Mouse (Mus musculus) kidney, postnatal 0 days (tissue): Measurements from ENCODE around the gene Ccdc157. TPM values are rescaled to one million over a fixed set of nuclear protein-coding genes. Genes with fewer than 3 reads are reported as not detected.
A peak's percentile ranks its signal among the peaks of the same experiment; 100 is the strongest.

Source experiments
- ATAC-seq: fragments of 200-750 bp; cut with Nextera tagmentation; replicated peaks from 2 replicates; pipeline ENCODE4 v1.8.0; 2017; ENCODE audit warnings: low read depth, moderate number of reproducible peaks, moderate TSS enrichment, moderate library complexity; ENCODE audit not compliant: low FRiP score
- DNase-seq: peaks from one replicate; pipeline ENCODE4 v3.0.0-alpha.2; 2016; ENCODE audit warnings: low spot score
- H3K27ac ChIP-seq: fragments of 300-500 bp; sonication (generic); 2 replicates; pipeline ENCODE4 v1.5.1; 2014; ENCODE audit warnings: mild to moderate bottlenecking
- H3K27me3 ChIP-seq: fragments of 300-500 bp; sonication (generic); 2 replicates; pipeline ENCODE4 v1.6.1; 2014; ENCODE audit warnings: low read length, mixed read lengths; ENCODE audit not compliant: insufficient read depth
- H3K36me3 ChIP-seq: fragments of 300-500 bp; sonication (generic); 2 replicates; pipeline ENCODE4 v1.6.1; 2014; ENCODE audit warnings: low read length, mixed read lengths; ENCODE audit not compliant: insufficient read depth
- H3K4me1 ChIP-seq: fragments of 300-500 bp; sonication (generic); replicated peaks from 2 replicates; pipeline ENCODE4 v1.6.1; 2014; ENCODE audit warnings: antibody characterized with exemption, low read length, mixed read lengths; ENCODE audit not compliant: insufficient read depth
- H3K4me2 ChIP-seq: fragments of 300-500 bp; sonication (generic); 2 replicates; pipeline ENCODE4 v1.6.1; 2014; ENCODE audit warnings: mild to moderate bottlenecking, low read length, moderate library complexity, mixed read lengths
- H3K4me3 ChIP-seq: fragments of 300-500 bp; sonication (generic); replicated peaks from 2 replicates; pipeline ENCODE4 v1.5.1; 2014; ENCODE audit warnings: low read depth, low read length
- H3K9ac ChIP-seq: fragments of 300-500 bp; sonication (generic); 2 replicates; pipeline ENCODE4 v1.6.1; 2014; ENCODE audit warnings: low read depth, low read length
- H3K9me3 ChIP-seq: fragments of 300-500 bp; sonication (generic); replicated peaks from 2 replicates; pipeline ENCODE4 v1.6.1; 2016; ENCODE audit warnings: low read length, inconsistent platforms, mixed read lengths
- CTCF ChIP-seq: IDR thresholded peaks from 2 replicates; pipeline ENCODE4 v1.5.1; 2016; ENCODE audit warnings: antibody characterized with exemption, low read depth, mild to moderate bottlenecking, moderate library complexity
- WGBS: fragments of 180-500 bp; shearing (Covaris S2); extraction: QIAGEN DNeasy Blood & Tissue Kit; methylation state at CpG from one replicate; pipeline ENCODE4 v1.1.7; 2014; 5-methylcytosine and 5-hydroxymethylcytosine counted together
- polyA plus RNA-seq: library from polyadenylated mRNA; unstranded; fragments of >200 nt; fragmentation: Nextera tagmentation; extraction: Ambion mirVana; gene quantifications from 2 replicates; pipeline ENCODE4 v1.2.1, GENCODE M21; 2015

The Ccdc157 gene
- polyA plus RNA-seq, 1 experiment from 2014 or later, result 5.9 TPM

DNA sequence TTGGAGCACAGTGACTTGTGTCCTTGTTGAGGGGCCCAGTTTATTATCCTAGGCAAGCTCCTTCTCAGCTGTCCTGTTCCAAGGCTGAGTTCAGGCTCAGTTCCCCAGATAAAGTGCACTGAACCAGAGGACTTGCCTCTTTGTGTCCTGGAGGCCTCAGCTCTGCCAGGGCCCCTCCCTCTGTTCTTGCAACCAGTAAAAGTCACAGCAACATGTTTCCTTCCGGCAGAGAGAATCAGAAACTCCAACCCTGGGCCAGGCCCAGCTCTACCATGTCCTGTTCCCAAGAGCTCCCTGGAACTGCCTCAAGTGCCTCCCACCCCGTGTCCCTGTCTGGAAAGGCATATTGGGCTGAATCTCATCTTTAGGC lies 43.6 kb upstream of the Ccdc157 start:
- H3K9ac ChIP-seq, result no peak overlapping the region
- peak; percentile 64; the same call in 1 of the 2 replicates for ATAC-seq

GRCm38 (mm10) chr11:4202995-4203704 lies 43.1 kb upstream of the Ccdc157 start:
- Histone ChIP-seq H3K4me2 (no peak overlapping the region), H3K27me3 (no peaks in the 10 kb centered on the region), H3K9me3 (no peaks in the 10 kb centered on the region), H3K4me3 (no peak overlapping the region), H3K4me1 (peaks cover 15% of the 10 kb centered on the region), H3K36me3 (peaks cover 9% of the 10 kb centered on the region; the same call in 1 of the 2 replicates), H3K9ac (no peak overlapping the region), H3K27ac (peak overlapping the region; percentile 77)
- no peak for TF ChIP-seq CTCF
- DNase-seq (no peak), ATAC-seq (no peak)
- 61% methylated on average over 12 of the region's 12 CpGs for WGBS

More for the DNA sequence above, 43.6 kb upstream of the Ccdc157 start:
- H3K27me3 ChIP-seq, result no peaks in the 10 kb centered on the region
- H3K4me3 ChIP-seq, result no peak overlapping the region
- no peak for TF ChIP-seq CTCF
- DNase-seq, result peak; percentile 79
- WGBS, result 6% methylated on average over 2 of the region's 2 CpGs
- H3K27ac ChIP-seq, result peak overlapping the region; percentile 77
- H3K9me3 ChIP-seq, result no peaks in the 10 kb centered on the region
- H3K36me3 ChIP-seq, result peaks cover 9% of the 10 kb centered on the region
- peaks cover 15% of the 10 kb centered on the region for H3K4me1 ChIP-seq
- no peak overlapping the region for H3K4me2 ChIP-seq

- Histone ChIP-seq H3K27ac (no peak overlapping the region), H3K4me2 (no peak overlapping the region), H3K9me3 (no peaks in the 10 kb centered on the region), H3K36me3 (no peaks in the 10 kb centered on the region), H3K4me3 (no peak overlapping the region), H3K4me1 (peaks cover 22% of the 10 kb centered on the region), H3K9ac (no peak overlapping the region), H3K27me3 (no peaks in the 10 kb centered on the region)
- DNase-seq (no peak), ATAC-seq (no peak)
- WGBS, result 50% methylated on average over 11 of the region's 11 CpGs
- TF ChIP-seq CTCF, result 0 out of 2 replicates have a peak, but pooled peaks have one; percentile 15
Observed at GRCm38 (mm10) chr11:4201981-4202700, 42.0 kb upstream of the Ccdc157 start.

- peak overlapping the region; percentile 86 for H3K27ac ChIP-seq
- no peaks in the 10 kb centered on the region for H3K9me3 ChIP-seq
- no peak overlapping the region for H3K4me3 ChIP-seq
- peaks cover 11% of the 10 kb centered on the region for H3K4me1 ChIP-seq
- H3K4me2 ChIP-seq, result no peak overlapping the region
- H3K27me3 ChIP-seq, result no peaks in the 10 kb centered on the region
- ATAC-seq (peak; percentile 89), DNase-seq (peak; percentile 76)
- TF ChIP-seq CTCF, result no peak
- 47% methylated on average over 1 of the region's 1 CpGs for WGBS
- no peak overlapping the region for H3K9ac ChIP-seq
- H3K36me3 ChIP-seq, result no peaks in the 10 kb centered on the region
Observed at GRCm38 (mm10) chr11:4197691-4198090, 37.6 kb upstream of the Ccdc157 start.

GRCm38 (mm10) chr11:4196636-4197035 lies 36.5 kb upstream of the Ccdc157 start:
- TF ChIP-seq CTCF, result no peak
- ATAC-seq, result peak; percentile 86
- peak; percentile 51 for DNase-seq
- peaks cover 11% of the 10 kb centered on the region for H3K4me1 ChIP-seq
- no peak overlapping the region for H3K9ac ChIP-seq
- H3K9me3 ChIP-seq, result no peaks in the 10 kb centered on the region
- 30% methylated on average over 8 of the region's 8 CpGs for WGBS
- peak overlapping the region; percentile 86 for H3K27ac ChIP-seq
- H3K4me3 ChIP-seq, result no peak overlapping the region
- H3K36me3 ChIP-seq, result 0 out of 2 replicates have a peak, but pooled peaks cover 2% of the 10 kb centered on the region
- no peak overlapping the region for H3K4me2 ChIP-seq
- H3K27me3 ChIP-seq, result no peaks in the 10 kb centered on the region

DNA sequence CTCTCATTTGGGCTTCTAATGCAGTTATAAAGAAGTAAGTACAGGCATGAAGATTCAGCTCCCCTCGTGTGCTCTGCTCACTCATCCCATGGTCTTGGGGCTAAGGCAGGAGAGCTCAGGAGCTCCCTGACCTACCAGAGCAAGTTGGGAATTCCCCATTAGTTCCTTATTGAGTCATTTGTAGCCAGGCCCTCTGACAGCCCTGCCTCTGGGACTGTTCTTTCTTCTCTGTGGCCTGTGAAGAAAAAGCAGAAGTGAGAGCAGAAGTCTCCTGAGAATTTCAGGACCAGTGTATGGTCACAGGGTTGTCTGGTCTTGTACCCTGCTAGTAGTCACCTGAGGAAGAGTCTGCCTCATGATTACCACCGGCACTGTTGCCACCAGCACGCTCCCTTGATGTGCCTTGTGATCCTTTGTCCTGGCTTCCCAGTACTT lies 35.5 kb upstream of the Ccdc157 start:
- Histone ChIP-seq H3K4me3 (no peak overlapping the region), H3K27me3 (no peaks in the 10 kb centered on the region), H3K4me1 (peaks cover 14% of the 10 kb centered on the region), H3K9ac (no peak overlapping the region), H3K36me3 (0 out of 2 replicates have a peak, but pooled peaks cover 2% of the 10 kb centered on the region), H3K4me2 (no peak overlapping the region), H3K27ac (peak overlapping the region; percentile 38; the same call in 1 of the 2 replicates), H3K9me3 (no peaks in the 10 kb centered on the region)
- ATAC-seq (no peak), DNase-seq (no peak)
- no peak for TF ChIP-seq CTCF
- 77% methylated on average over 3 of the region's 3 CpGs for WGBS
